Mouse (Mus musculus) cerebellum, adult 2 months (tissue): ENCODE results near the gene Myh9.

Source experiments
- CTCF ChIP-seq: fragments of 200-500 bp; IDR thresholded peaks from 2 replicates; pipeline ENCODE4 v1.5.1; 2011; ENCODE audit warnings: low read depth, mild to moderate bottlenecking, control low read depth, low read length, moderate library complexity, borderline replicate concordance; ENCODE audit not compliant: insufficient read depth
- POLR2A ChIP-seq: fragments of 200-500 bp; IDR thresholded peaks from 2 replicates; pipeline ENCODE4 v1.6.1; 2011; ENCODE audit warnings: low read length, control low read depth, borderline replicate concordance; ENCODE audit not compliant: insufficient read depth

- TF ChIP-seq POLR2A, result no peak
- TF ChIP-seq CTCF, result no peak
Measured at GRCm38 (mm10) chr15:77852001-77852400, 10.0 kb upstream of the Myh9 start.
